Mouse (Mus musculus) retina, postnatal 7 days (tissue): ENCODE results near the gene Mmp10.

Experiments used
- DNase-seq: peaks from one replicate; pipeline ENCODE4 v3.0.0-alpha.2; 2012; ENCODE audit warnings: low read depth, low spot score

Mmp10 gene

GRCm38 (mm10) chr9:7502051-7502450 is at the start of gene Mmp10:
Gene Mmp10, plus strand, starts transcription at chr9:7502352.
- DNase-seq, result no peak

GRCm38 (mm10) chr9:7453302-7453701 is 48.9 kb upstream of the Mmp10 start:
- no peak for DNase-seq

- no peak for DNase-seq
Observed at GRCm38 (mm10) chr9:7470262-7470661, 31.9 kb upstream of the Mmp10 start.

GRCm38 (mm10) chr9:7483684-7484394 is 18.3 kb upstream of the Mmp10 start:
- no peak for DNase-seq

- DNase-seq, result no peak
Observed at GRCm38 (mm10) chr9:7501138-7501537, 1.0 kb upstream of the Mmp10 start.

- no peak for DNase-seq
Observed at GRCm38 (mm10) chr9:7507321-7507876, 5.2 kb downstream of the Mmp10 start.

- DNase-seq, result no peak
Observed at GRCm38 (mm10) chr9:7509619-7510233, 7.6 kb downstream of the Mmp10 start.

GRCm38 (mm10) chr9:7517944-7518571 is 15.9 kb downstream of the Mmp10 start:
- DNase-seq, result no peak

- DNase-seq, result no peak
Observed at GRCm38 (mm10) chr9:7526255-7526940, 24.2 kb downstream of the Mmp10 start.

- no peak for DNase-seq
Observed at GRCm38 (mm10) chr9:7542763-7543162, 40.6 kb downstream of the Mmp10 start.

GRCm38 (mm10) chr9:7544923-7545457 is 42.8 kb downstream of the Mmp10 start:
- no peak for DNase-seq

GRCm38 (mm10) chr9:7545471-7545870 is 43.3 kb downstream of the Mmp10 start:
- DNase-seq, result no peak

GRCm38 (mm10) chr9:7545920-7546319 is 43.8 kb downstream of the Mmp10 start:
- no peak for DNase-seq

GRCm38 (mm10) chr9:7551943-7552342 is 49.8 kb downstream of the Mmp10 start:
- DNase-seq, result no peak

- DNase-seq, result no peak
Observed at GRCm38 (mm10) chr9:7553536-7553935, 51.4 kb downstream of the Mmp10 start.

GRCm38 (mm10) chr9:7554382-7554781 is 52.2 kb downstream of the Mmp10 start:
- DNase-seq, result no peak

- no peak for DNase-seq
Observed at GRCm38 (mm10) chr9:7558221-7559017, 56.3 kb downstream of the Mmp10 start, which contains the start of gene Mmp8. Gene Mmp8, plus strand, starts transcription at chr9:7558456.
